Mouse (Mus musculus): ENCODE data around the gene Arhgap20. TPM values are rescaled to one million over a fixed set of nuclear protein-coding genes. Genes with fewer than 3 reads are reported as not detected.

Arhgap20 gene
- total RNA-seq, 2 experiments from 2014 or later = 7.4 to 10.1 TPM

- DNase-seq (ENCODE audit: low spot score in 2 of 2) = no peak
These were observed 30.1 kb downstream of the Arhgap20 start for GRCm38 (mm10) chr9:51795206-51795605.

GRCm38 (mm10) chr9:51798251-51798650, 33.1 kb downstream of the Arhgap20 start:
- no peak for DNase-seq (ENCODE audit: low spot score in 2 of 2)

GRCm38 (mm10) chr9:51799156-51799555, 34.0 kb downstream of the Arhgap20 start:
- no peak for DNase-seq (ENCODE audit: low spot score in 2 of 2)

GRCm38 (mm10) chr9:51807272-51807671, 42.1 kb downstream of the Arhgap20 start:
- DNase-seq (ENCODE audit: low spot score in 2 of 2) = no peak

- DNase-seq (ENCODE audit: low spot score in 2 of 2) = no peak
These were observed 47.8 kb downstream of the Arhgap20 start for GRCm38 (mm10) chr9:51812931-51813330.

- no peak for DNase-seq (ENCODE audit: low spot score in 2 of 2)
These were observed 59.4 kb downstream of the Arhgap20 start for GRCm38 (mm10) chr9:51824516-51824915.

- DNase-seq (ENCODE audit: low spot score in 2 of 2) = no peak
These were observed 66.5 kb downstream of the Arhgap20 start for GRCm38 (mm10) chr9:51831596-51831995.

GRCm38 (mm10) chr9:51832368-51832767, 67.2 kb downstream of the Arhgap20 start:
- DNase-seq (ENCODE audit: low spot score in 2 of 2) = no peak

GRCm38 (mm10) chr9:51837716-51838115, 72.6 kb downstream of the Arhgap20 start:
- no peak for DNase-seq (ENCODE audit: low spot score in 2 of 2)

GRCm38 (mm10) chr9:51843216-51843615, 78.1 kb downstream of the Arhgap20 start:
- no peak for DNase-seq (ENCODE audit: low spot score in 2 of 2)

GRCm38 (mm10) chr9:51845796-51846195, 80.7 kb downstream of the Arhgap20 start:
- no peak for DNase-seq (ENCODE audit: low spot score in 2 of 2)

GRCm38 (mm10) chr9:51853772-51854171, 88.6 kb downstream of the Arhgap20 start:
- DNase-seq (ENCODE audit: low spot score in 2 of 2) = no peak

- no peak for DNase-seq (ENCODE audit: low spot score in 2 of 2)
These were observed 99.1 kb downstream of the Arhgap20 start for GRCm38 (mm10) chr9:51864273-51864672.

- DNase-seq (ENCODE audit: low spot score in 2 of 2) = no peak
These were observed 101.5 kb downstream of the Arhgap20 start for GRCm38 (mm10) chr9:51866634-51867033.

GRCm38 (mm10) chr9:51869056-51869455, 103.9 kb downstream of the Arhgap20 start:
- no peak for DNase-seq (ENCODE audit: low spot score in 2 of 2)

GRCm38 (mm10) chr9:51874348-51874747, 109.2 kb downstream of the Arhgap20 start:
- DNase-seq (ENCODE audit: low spot score in 2 of 2) = no peak

- no peak for DNase-seq (ENCODE audit: low spot score in 2 of 2)
These were observed 110.4 kb downstream of the Arhgap20 start for GRCm38 (mm10) chr9:51875531-51875930.

- no peak for DNase-seq (ENCODE audit: low spot score in 2 of 2)
These were observed 116.2 kb downstream of the Arhgap20 start for GRCm38 (mm10) chr9:51881386-51881785.

GRCm38 (mm10) chr9:51881881-51882280, 116.7 kb downstream of the Arhgap20 start:
- DNase-seq (ENCODE audit: low spot score in 2 of 2) = no peak

GRCm38 (mm10) chr9:51883319-51883718, 118.2 kb downstream of the Arhgap20 start:
- DNase-seq (ENCODE audit: low spot score in 2 of 2) = no peak

- no peak for DNase-seq (ENCODE audit: low spot score in 2 of 2)
These were observed 127.8 kb downstream of the Arhgap20 start for GRCm38 (mm10) chr9:51892921-51893320.
